Mouse (Mus musculus) adipocyte (in vitro differentiated cells): ENCODE measurements around the gene Pitpnm3.

Experiments used
- DNase-seq: peaks from one replicate; pipeline ENCODE4 v3.0.0-alpha.2; 2016; ENCODE audit warnings: low spot score

Gene Pitpnm3

DNA sequence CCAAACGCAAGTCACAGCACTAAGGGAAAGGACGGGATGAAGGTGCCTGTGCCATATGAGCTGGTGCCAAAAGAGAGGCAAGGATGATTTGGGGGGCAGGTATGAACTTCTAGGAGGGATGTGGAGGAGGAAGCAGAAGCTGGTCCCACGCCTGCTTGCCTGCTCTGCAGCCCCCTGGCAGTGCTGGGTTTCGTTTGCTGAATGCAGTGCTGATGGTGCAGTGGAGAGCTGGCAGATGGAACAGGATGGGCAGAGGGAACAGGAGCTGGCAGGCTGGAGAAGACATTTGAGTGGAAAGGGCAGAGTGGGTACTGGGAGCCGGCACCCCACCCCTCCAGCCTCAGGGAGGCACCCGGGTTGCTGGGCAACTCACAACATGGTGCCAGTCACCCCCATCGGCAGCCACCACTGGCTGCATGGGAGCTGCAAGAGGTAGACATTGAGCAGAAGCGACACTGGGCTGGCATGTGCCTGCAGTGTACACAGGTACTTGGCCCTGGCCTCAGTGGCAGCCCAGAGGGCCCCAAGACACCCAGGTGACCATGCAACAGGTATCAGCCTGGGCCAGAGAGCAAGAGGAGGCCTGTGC lies 86.3 kb downstream of the Pitpnm3 start:
- DNase-seq, result no peak

DNA sequence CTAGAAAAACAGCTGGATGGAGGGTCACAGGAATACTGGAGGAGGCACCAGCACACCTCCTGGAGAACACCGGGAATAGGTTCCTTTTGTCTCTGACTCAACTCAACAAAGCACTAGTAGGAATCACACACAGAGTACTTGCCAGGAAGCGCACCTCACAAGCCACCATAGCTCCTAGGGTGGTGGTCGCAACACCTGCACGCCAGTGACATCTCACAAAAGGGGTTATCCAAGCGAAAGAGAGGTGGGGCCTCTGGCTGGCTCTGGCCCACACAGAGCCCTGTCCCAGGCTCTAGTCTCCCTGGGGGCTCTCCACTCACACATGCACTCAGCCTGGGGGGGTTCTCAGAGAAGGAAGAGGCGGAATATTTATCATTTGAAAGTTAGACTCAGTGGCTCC lies 86.8 kb downstream of the Pitpnm3 start:
- DNase-seq, result no peak

DNA sequence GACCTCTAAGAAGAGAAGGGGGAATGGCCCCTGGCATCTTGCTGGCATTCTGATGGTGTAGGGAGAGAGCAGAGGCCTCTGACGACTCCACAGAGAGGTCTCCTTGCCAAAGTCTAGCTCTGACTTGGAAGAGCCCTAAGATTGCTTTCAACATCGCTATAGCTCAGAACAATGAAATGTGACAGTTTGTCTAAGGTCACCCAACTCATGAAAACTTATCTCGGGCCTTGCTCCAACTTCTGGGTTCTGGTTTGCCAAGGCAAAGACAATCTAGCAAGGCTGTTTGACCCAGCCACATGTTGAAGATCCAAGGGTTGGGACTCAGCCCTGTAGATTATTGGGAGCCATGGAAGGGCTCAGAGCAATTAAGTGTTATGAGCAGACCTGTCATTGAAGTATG lies 91.3 kb downstream of the Pitpnm3 start:
- DNase-seq, result peak; percentile 78

DNA sequence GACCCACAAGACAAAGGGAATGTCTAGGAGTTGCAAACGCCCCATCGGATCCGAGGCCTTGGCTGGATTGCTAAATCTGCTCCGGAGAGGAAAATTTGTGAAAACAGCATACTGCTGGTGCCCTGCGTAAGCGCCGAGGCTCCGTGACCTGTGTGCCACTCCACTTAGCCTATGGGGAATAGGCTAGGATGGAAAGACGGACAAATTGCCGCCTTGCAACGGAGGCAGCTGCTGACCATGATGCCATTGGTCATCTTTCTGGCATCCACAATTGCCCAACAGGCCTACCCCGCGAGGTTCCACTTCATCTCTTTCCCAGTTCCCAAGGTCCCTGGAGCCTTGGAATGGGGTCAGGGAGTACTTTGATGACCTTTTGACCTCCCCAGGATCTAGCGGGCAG lies 92.9 kb downstream of the Pitpnm3 start:
- peak; percentile 65 for DNase-seq

DNA sequence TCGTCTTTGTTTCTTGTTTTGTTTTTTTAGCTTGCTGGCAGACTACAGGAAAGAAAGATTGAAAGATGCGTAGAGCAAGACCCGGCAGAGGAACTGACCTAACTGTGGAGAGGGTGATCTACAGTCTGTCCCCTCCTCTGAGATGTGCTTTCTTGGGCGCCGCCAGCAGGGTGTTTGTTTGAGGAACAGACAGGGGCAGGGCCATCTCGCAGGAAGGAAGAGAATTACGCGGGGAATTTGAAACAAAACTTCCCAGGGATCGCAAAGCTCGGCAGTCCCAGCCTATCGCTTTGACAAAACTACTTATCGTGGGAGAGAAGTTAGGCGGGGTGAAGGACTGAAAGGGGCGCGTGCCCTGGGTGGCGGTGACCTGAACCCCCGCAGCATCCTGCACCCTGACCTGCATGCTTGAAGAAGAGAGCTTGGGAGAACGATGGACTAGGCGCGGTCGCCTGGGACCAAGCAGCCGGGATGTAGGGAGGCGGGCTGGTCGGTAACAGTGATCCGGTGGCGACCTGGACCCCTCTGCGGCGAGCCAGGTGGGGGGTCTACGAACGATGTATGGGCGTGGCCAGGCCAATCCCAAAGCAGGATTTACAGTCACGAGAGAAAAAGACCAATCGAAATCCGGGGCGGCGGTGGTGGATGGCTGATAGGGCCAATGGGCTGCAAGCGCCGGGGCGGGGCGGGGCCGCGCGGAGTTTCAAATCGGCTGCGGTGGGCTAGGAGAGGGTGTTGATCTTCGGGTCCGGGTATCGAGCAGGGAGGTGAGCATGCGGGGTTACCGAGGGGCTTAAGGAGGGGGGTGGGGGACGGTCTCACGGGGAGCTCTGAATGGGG lies 93.6 kb downstream of the Pitpnm3 start, which contains the start of gene Pimreg:
Gene Pimreg, plus strand, starts transcription at position 265 of the 840 bp plus-strand sequence.
- peak; percentile 64 for DNase-seq

DNA sequence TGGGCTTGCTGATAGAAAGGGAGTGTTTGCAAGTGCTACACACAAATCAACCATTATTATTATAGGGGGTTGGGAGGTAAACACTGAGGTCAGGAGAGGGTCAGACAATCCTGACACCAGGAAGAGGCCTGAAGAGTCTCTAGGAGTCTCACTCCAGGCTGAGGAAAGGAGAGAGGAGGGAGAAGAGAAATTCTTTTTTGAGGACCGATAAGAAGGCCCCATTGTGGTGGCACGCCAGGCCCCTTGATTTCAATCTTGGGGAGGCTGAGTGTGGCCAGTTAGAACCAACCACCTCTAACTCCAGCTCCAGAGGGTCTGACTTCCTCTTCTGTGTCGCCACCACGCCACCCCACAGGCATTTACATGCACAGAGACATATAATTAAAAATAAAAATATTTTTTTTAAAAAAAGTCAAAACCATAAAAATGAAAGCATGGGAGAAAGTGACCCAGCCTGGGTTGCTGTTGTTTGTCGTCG lies 94.2 kb downstream of the Pitpnm3 start:
- no peak for DNase-seq

DNA sequence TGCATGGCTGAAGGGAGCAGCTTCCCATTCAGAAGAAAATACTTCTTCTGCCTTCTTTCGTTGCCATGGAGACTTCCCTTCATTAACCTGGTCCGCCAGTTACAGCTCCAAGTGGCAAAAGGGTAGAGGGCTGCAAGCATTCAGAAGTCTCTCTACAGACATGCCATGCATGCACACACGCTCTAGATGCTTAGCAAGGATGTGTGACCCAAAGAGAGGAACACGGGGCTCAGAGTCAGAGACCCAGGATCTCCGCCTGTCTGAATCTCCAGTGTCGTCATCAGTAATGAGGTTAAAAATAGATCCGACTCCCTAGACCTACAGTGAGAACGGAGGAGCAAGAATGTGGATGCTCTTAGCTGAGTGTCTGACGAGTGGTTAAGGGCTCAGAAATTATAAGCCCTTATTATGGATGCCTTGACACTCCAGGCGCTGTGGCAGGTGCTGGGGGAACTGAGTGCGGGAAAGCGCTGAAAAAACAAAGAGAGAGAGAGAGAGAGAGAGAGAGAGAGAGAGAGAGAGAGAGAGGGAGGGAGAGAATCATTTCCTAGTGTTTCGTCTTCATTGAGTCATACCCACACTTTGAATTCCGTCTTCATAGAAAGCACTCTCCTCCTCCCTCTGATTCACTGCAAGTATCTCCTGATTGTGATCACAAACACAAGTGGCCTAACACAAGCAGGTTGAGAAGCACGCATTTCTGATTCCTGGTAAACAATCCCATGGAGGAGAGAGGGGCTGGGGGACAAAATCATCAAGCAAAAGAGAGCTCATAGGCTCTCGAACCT lies 95.8 kb downstream of the Pitpnm3 start:
- DNase-seq, result no peak

DNA sequence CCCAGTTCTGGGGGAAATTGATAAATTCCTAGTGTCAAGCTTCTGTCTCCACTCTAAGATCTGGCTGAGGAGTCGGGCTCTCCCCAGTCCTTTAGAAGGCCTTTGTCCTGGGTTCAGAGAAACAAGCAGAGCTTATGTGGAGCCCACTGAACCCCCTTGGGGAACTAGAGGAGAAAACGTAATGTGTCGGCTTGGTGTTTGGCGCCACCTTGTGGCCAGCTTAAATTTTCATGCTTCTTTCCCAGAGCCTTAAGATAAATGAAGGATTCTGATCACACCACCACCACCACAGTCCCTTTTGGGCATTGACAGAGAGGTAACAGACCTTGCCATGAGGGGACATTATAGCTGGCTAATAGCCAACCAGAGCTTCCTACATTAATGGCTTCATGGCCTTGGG lies 97.6 kb downstream of the Pitpnm3 start:
- peak; percentile 68 for DNase-seq

DNA sequence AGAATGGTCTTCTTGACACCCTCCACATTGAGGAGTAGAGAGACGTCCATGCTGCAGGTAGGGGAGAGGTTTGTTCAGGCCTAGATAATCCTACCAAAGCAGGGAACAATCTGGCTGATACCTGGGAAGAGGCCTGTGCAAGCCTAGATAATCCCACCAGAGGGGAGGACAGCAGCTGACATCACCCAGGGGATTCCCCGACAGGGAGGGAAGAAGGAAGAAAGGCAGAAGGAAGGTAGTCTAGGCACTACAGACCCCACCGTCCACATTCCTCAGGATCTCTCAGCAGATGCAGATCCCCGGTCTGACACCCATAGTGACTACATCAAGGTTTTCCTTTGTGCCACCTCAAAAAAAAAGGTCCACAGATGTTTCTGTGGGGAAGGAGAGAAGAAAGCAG lies 98.2 kb downstream of the Pitpnm3 start, which contains the start of gene Aipl1:
Gene Aipl1, minus strand, starts transcription at position 101 of the 400 bp plus-strand sequence.
- no peak for DNase-seq

DNA sequence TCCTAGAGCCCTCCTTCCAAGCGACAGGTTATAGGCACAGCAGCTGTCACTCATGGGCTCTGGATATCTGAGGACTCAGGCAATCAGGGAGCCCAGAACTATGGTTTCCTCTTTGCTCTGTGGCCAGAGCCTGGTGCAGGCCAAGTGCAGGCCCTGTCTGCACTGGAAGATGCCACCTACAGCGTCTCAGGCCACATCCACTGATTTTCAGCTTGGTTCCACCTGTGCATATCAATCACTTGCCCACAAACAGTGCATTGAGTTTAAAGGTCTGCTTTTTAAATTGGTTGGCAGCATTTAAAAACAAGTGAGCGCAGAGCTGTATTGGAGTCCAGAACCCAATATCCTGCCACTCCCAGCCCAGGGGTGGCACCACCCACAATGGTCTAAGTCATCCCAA lies 103.0 kb downstream of the Pitpnm3 start:
- no peak for DNase-seq

DNA sequence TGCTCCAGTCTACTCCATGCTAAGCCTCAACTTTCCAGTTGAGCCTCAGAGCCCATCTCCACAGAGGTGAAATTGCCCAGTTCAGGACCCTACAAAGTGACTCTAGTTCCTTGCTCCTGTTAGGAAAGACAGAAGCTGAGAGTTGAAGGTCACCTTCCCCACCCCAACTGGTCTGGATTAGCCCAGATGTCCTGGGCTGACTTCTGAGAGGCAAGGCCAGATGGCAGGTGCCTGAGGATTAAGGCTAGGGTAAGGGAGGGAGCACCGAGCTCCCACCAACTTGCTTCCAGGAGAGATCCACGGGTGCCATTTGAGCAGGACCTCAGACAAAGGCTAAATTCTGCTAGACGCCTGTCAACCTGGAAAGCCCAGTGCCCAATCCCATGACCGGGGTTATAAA lies 103.5 kb downstream of the Pitpnm3 start:
- no peak for DNase-seq

DNA sequence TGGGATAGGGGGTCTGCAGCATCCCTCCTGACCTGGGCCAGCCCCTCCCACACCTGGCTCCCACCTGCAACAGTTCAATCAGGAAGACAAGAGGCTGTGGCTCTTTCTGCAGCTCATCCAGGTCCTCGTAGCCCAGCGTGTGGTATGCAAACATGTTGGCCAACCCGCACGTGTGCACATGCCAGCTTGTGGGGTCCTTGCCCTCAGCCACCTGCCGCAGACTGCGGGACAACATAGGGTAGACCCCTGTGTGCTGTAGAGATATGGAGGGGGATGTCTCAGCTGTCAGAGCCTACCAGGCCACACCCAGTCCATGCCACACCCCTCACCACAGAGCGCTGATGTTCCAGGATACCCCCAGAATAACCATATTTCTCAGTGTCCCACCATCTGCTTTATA lies 104.2 kb downstream of the Pitpnm3 start:
- no peak for DNase-seq

DNA sequence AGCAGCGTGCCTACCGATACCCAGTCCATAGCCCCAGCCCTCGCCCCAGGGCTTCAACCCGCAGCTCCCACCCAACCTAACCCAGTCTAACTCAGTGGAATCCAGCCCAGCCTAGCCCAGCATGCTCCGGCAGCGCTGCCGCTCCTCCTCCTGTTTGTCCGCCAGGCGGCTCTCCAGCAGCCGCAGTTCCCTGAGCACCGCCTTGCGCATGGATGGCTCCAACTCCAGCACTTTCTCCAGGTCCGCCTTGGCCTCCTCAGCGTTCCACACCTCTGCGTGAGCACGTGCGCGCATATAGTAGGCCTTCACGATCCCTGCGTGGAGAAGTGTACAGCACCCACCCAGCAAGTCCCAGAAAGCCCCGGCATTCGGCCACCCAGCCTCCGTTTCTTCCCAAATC lies 106.4 kb downstream of the Pitpnm3 start:
- DNase-seq, result no peak

DNA sequence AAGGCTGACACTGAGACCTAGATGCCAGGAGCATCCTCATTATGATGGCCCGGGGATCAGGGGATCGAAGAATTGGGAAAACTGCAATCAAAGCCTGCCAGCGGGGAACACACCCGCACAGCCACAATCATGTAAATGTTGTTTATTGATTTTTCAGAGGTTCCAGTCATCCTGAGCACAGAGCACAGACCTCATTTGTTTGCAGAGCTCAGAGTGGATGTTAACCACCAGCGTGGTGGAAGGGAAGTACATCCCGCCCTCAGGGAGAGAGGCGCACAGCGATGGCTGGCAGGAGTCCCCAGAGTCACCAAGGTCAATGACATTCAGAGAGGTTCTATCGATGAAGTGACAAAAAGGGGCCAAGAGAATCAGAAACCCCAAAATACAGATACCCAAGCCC lies 107.7 kb downstream of the Pitpnm3 start:
- no peak for DNase-seq

DNA sequence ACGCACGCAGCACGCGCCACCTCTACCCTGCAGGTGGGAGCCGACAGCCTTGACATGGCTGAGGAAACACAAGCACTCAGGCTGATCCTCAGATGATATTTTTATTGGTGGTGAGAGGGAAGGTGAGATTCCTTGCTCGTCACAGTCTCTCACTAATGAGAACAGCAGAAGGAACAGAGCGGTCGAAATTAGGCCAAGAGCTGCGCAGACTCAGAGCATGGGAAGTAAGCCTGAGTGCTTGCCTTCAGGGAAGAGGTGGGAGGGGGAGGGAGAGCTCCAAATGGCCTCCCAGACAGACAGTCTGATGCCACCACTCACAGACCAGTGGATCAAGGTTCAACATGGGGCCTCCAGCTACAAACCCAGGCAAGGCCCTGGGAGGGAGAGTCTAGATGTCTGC lies 109.1 kb downstream of the Pitpnm3 start:
- DNase-seq, result no peak

DNA sequence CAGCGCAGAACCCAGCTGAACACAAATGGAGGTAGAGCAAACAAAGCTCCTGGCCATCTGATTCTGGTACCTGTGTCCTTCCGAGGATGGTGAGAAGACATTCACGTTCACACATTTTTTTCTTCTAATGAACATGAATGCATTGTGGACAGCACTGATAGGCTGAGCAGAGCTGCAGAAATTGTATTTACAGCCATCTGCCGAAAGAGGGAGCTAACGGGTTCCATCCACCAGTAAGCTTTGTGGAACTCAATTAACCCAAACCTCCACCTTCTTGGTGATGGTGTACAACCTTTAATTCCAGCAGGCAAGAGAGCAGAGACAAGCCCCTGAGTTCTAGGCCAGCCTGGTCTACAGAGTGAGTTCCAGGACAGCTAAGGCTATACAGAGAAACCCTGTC lies 109.7 kb downstream of the Pitpnm3 start:
- peak; percentile 28 for DNase-seq

DNA sequence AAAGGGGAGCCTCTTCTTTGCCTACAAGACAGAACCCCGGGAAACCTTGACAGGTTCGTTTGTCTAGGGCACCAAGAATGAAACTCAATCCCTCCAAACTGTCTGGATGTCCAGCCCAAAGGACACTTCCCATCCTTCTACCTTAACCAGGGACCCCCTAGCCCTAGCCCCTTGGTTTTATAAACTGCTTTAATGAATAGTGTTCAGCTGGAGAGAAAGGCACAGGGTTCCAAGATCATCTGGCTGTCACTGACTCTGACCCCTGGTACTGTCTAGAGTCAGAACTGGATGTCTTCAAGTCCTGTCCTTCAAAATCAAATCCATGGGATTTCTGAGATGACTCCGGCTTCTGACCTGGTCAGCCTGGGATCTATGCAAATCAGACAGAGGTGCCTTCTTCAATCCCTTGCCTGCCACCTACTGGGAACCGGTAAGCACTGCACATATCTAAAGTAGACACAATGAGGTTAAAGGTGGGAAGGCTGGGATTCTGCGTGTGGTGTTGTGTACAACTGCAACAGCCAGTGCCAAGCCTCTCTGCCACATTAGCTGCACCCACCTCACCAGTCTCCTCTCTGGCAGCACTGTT lies 111.3 kb downstream of the Pitpnm3 start:
- peak; percentile 76 for DNase-seq

DNA sequence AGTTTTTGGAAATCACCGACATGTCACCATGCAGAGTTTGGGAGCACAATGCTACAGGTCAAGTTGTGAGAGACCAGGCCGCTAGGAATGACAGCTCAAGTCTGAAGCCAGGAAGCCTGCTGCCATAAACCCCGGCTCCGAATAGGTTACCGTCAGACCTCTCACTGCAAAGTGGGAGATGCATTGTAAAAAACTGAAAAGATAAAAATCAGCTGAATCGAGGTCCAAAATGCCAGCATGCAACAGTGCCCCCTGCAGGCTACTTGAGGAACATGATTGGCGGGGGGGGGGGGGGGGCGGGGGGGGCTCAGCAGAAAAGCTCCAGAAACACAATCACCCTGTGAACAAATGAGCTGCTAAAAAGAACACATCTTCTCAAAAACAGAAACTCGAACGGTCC lies 112.0 kb downstream of the Pitpnm3 start:
- peak; percentile 7 for DNase-seq

DNA sequence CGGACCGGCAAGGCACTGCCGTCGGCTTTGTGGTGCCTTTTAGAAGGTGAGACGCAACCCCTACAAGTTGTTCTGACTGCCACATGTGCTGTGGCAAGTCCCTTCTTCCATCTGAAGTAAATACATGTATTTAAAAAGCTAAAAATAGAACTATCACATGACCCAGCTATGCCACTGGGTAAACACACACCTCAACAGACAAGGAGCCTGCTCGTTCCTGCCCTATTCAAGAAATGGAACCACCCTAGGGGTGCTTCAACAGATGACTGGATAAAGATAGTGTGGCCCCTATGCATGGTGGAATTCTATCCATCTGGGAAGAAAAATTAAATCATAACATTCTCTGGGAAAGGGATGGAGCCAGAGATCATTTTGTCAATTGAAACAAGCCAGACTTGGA lies 112.8 kb downstream of the Pitpnm3 start:
- no peak for DNase-seq

DNA sequence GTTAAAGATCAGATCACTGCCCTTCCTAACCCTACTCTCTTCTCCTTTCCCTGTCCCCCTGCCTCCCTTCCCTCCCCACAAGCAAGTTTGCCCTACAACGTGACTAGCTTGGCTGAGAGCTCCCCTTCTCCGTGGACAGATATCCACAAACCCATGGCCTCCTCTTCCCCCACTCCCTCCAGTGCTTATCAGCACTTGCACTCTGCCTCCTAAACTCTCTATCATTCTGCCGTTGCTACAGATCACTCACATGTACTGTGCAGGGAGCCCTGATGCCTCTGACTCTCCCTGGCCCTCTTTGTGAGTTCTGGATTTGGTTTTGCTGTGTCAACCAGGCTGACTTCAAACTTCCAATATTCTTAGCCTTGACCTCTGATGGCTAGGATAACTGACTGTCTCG lies 114.6 kb downstream of the Pitpnm3 start:
- DNase-seq, result no peak

DNA sequence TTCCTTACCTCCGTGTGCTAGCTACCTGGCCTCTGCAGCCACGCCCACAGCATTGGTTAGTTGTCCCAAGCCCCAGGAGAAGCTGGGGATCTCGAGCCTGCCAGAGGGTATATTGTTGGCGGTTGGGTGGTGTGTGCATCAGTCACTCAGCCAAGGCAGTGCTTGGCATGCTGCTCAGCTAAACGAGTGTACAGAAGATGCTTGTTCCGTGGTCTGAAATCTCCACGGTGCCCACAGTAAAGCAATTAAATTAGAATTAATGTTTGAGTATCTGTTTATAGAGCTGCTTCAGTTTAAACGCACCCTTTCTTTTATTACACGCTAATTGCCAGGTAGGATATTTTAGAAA lies 118.4 kb downstream of the Pitpnm3 start:
- no peak for DNase-seq

DNA sequence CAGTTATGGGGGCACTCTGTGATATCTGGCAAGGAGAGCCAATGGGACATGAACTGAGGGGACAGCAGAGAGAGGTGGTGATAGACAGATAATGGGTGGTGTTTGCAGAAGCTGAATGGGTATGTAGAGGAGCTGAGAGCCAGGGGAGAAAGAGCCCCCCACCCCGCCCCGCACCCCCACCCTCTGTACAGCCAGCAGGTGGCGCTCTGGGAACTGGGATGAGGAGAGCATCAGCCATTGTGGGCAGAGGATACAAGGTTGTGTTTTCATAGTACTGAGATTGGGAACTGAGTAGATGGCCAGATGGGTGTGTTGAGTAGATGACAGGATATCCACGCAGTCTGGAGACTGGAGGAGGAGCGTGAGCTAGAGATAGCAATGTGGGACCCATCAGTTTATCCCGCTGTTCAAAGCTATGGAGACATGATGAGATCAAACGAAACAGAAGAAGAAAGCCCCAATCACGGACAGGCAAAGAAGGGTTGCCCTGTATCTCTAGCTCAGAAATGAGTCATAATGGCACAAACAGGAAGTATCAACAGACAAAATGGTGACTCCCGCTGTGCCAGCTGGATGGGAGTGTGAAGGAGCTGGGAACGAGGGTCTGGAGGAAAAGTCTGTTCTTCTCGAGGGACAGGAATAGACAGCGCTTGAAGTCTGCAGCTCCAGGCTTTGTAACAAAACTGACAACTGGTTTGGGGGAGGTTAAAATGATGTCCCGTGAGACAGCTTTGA lies 118.9 kb downstream of the Pitpnm3 start:
- DNase-seq, result no peak
